Mouse (Mus musculus) cortical plate, adult 2 months (tissue): ENCODE measurements around the gene Tmem86b. TPM values are rescaled to one million over a fixed set of nuclear protein-coding genes. Genes with fewer than 3 reads are reported as not detected.
A peak's percentile ranks its signal among the peaks of the same experiment; 100 is the strongest.

Source experiments
- H3K27ac ChIP-seq: fragments of 200-500 bp; 2 replicates; pipeline ENCODE4 v1.5.1; 2012; ENCODE audit warnings: low read length, control low read depth, inconsistent platforms; ENCODE audit not compliant: insufficient read depth
- H3K4me1 ChIP-seq: fragments of 200-500 bp; 2 replicates; pipeline ENCODE4 v1.6.1; 2011; ENCODE audit warnings: low read length; ENCODE audit not compliant: control insufficient read depth, insufficient read depth
- H3K4me3 ChIP-seq: fragments of 200-500 bp; 2 replicates; pipeline ENCODE4 v1.5.1; 2011; ENCODE audit warnings: mild to moderate bottlenecking, low read length, control low read depth; ENCODE audit not compliant: insufficient read depth
- CTCF ChIP-seq: fragments of 200-500 bp; IDR thresholded peaks from 2 replicates; pipeline ENCODE4 v1.5.1; 2011; ENCODE audit warnings: mild to moderate bottlenecking, control low read depth, low read length; ENCODE audit not compliant: insufficient read depth; ENCODE audit errors: extremely low read depth
- POLR2A ChIP-seq: fragments of 200-500 bp; IDR thresholded peaks from 2 replicates; pipeline ENCODE4 v1.6.1; 2011; ENCODE audit warnings: mild to moderate bottlenecking, low read length, control low read depth; ENCODE audit not compliant: insufficient read depth; ENCODE audit errors: extremely low read depth
- polyA plus RNA-seq: library from polyadenylated mRNA; depleted of rRNA; stranded (reverse); fragments of >200 nt; gene quantifications from 2 replicates; pipeline ENCODE4 v1.2.3, GENCODE M21; 2012

Tmem86b gene
- polyA plus RNA-seq, 1 experiment, result 31.5 TPM

DNA sequence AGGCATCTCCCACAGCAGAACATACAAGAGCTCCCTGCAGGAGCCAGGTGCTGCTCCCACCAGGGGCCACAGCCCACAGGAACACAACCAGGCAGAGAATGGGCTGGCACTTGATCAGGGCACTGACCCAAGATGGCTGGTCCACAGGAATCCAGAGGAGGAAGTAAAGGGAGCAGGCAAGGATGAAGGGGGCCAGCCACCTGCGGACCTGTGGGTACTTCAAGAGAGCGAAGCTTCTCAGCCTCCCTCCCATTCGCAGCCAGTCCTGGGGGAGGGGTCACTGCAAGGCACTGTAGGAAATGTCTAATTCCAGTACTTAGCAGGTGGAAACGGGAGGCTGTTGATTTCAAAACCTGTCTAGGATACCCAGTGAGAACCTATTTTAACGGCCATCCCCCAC, 1.6 kb downstream of the Tmem86b start:
- Histone ChIP-seq H3K4me3 (no peak overlapping the region), H3K27ac (no peak overlapping the region), H3K4me1 (no peaks in the 10 kb centered on the region)
- TF ChIP-seq POLR2A (no peak), CTCF (no peak)

- Histone ChIP-seq H3K27ac (no peak overlapping the region), H3K4me1 (no peaks in the 10 kb centered on the region), H3K4me3 (no peak overlapping the region)
- no peak for TF ChIP-seq POLR2A
- no peak for TF ChIP-seq CTCF
These were observed 5.3 kb downstream of the Tmem86b start for GRCm38 (mm10) chr7:4625928-4626327.

GRCm38 (mm10) chr7:4624343-4624742, 6.9 kb downstream of the Tmem86b start:
- Histone ChIP-seq H3K27ac (no peak overlapping the region), H3K4me3 (no peak overlapping the region), H3K4me1 (no peaks in the 10 kb centered on the region)
- TF ChIP-seq POLR2A, result no peak
- TF ChIP-seq CTCF, result peak; percentile 11; the same call in 1 of the 2 replicates

DNA sequence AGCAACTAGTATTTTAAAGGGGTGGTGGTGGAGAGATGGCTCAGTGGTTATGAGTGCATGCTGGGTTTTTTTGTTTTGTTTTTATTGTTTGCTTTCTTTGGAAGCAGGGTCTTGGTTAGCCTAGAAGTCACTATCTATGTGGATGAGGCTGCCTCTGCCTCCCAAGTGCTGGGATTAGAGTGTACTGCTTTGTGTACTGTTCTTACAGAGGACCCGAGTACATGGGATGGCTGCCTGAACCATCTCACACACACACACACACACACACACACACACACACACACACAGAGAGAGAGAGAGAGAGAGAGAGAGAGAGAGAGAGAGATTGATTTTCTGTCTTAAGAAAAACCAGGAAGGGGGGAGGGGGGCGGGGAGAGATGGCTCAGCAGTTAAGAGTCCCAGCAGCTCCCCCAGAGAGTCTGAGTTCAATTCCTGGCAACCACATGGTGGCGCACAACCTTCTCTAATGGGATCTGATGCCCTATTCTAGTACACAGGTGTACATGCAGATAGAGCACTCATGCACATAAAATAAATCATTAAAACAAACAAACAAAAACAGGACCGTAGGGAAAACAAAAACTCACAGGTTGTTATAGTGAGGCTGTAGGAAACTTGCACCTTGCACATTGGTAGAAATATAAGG, 7.6 kb downstream of the Tmem86b start:
- TF ChIP-seq CTCF, result peak; percentile 47; the same call in 1 of the 2 replicates
- TF ChIP-seq POLR2A, result no peak
- H3K4me3 ChIP-seq, result no peak overlapping the region
- H3K4me1 ChIP-seq, result no peaks in the 10 kb centered on the region
- no peak overlapping the region for H3K27ac ChIP-seq

DNA sequence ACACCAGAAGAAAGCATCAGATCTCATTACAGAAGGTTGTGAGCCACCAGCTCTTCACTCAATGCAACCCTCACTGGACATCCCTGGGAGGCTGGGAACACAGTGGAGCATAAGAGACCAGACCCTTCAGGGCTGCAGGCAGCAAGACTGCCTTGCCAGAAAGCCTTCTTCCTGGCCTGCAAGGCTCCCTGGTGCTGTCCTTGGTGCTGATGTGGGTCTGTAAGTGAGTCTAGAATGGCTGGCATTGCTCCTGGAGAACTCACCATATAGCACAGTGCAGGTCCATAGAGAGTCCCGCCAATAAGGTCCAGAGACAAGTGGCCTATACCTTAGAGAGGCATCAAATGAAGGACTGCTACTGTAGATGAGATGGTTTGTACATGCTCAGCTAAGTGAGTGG, 11.2 kb downstream of the Tmem86b start:
- Histone ChIP-seq H3K4me1 (no peaks in the 10 kb centered on the region), H3K27ac (no peak overlapping the region), H3K4me3 (no peak overlapping the region)
- no peak for TF ChIP-seq CTCF

DNA sequence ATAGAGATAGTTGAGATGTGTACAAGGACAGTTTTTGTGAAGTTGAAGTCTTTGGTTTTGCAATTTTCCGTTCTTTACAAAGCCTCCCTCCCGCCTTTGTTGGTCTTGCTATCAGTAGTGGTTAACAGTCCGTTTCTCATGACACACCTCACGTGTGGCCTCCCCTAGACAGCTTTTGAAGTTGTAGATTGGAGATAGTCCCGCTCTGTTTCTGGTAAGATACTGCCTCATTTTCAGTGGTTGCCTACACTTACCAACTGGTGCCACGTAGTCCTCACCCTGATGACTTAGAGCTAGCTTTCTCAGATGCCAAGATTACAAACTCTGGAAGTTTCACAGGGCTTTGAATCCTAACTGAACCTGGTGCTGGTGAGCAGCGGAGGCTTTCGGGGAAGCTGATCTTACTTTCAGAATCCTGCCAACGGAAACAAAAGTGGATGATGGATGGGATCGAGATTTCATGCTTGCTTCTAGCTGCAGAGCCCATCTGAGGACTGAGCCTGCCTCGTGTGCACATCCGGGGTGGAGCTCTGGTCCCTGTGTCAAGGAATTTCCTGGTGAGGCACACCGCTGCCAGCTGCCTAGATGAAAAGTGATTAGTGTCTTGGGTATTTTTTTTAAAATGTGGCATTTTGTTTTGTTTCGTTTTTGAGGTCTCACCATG, 17.4 kb downstream of the Tmem86b start:
- no peaks in the 10 kb centered on the region for H3K4me1 ChIP-seq
- no peak overlapping the region for H3K27ac ChIP-seq
- no peak for TF ChIP-seq POLR2A
- TF ChIP-seq CTCF, result no peak
- no peak overlapping the region for H3K4me3 ChIP-seq

DNA sequence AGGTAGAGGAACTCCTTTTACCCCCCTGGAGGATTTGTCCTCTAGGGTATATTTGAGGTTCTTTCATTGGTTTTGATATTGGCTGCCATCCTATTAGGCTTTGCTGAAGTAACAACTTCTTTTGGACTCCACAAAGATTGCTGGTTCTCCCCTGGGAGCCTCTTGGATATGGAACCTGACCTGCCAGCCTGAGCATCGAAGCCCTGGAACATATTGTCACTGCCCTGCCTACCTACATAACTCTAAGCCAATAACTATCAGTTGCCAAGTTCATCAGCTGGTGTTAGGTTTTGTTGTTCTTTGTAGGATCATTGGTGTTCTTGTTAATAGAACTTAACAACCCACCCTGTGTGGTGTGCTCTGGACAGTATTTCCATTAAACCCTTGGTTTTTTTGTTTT, 18.3 kb downstream of the Tmem86b start:
- Histone ChIP-seq H3K4me3 (no peak overlapping the region), H3K4me1 (no peaks in the 10 kb centered on the region), H3K27ac (no peak overlapping the region)
- no peak for TF ChIP-seq CTCF
- TF ChIP-seq POLR2A, result no peak

GRCm38 (mm10) chr7:4612386-4612785, 18.8 kb downstream of the Tmem86b start:
- TF ChIP-seq POLR2A, result no peak
- TF ChIP-seq CTCF, result no peak
- H3K27ac ChIP-seq, result no peak overlapping the region
- H3K4me3 ChIP-seq, result no peak overlapping the region
- H3K4me1 ChIP-seq, result no peaks in the 10 kb centered on the region

GRCm38 (mm10) chr7:4611921-4612341, 19.3 kb downstream of the Tmem86b start:
- Histone ChIP-seq H3K27ac (no peak overlapping the region), H3K4me3 (no peak overlapping the region)
- TF ChIP-seq POLR2A (no peak), CTCF (no peak)

DNA sequence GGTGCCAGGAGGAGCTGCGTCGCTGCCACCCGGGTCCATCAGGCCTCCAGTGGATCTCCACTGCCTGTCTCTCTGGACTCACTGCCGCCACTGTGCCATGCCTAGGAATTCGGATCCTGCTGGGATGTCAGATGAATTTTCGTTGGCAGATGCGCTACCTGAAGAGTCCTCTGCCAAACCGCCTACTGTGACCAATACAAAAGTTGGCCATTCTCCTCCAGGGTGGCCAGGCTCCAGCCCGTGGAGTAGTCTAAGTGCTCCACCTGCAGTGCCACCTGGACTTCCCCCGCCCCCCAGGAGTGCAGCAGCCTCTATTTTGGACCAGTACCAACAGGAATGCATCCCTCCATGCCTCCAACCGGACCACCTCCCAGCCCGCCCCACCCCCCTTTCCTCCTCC, 19.7 kb downstream of the Tmem86b start:
- H3K4me3 ChIP-seq, result no peak overlapping the region
- TF ChIP-seq CTCF (no peak), POLR2A (no peak)
- H3K4me1 ChIP-seq, result no peaks in the 10 kb centered on the region
- H3K27ac ChIP-seq, result no peak overlapping the region

More at GRCm38 (mm10) chr7:4611921-4612341, 19.3 kb downstream of the Tmem86b start:
- no peaks in the 10 kb centered on the region for H3K4me1 ChIP-seq
